Mouse (Mus musculus) midbrain, postnatal 0 days (tissue): ENCODE measurements around the gene Caskin1. TPM values are rescaled to one million over a fixed set of nuclear protein-coding genes. Genes with fewer than 3 reads are reported as not detected.

Experiments
- ATAC-seq: fragments of 200-750 bp; cut with Nextera tagmentation; 2 replicates; pipeline ENCODE4 v1.8.0; 2017; ENCODE audit warnings: moderate number of reproducible peaks, mild to moderate bottlenecking, moderate TSS enrichment, moderate library complexity; ENCODE audit not compliant: low FRiP score
- DNase-seq: peaks from one replicate; pipeline ENCODE4 v3.0.0-alpha.2; 2015; ENCODE audit warnings: low spot score
- H3K27ac ChIP-seq: fragments of 300-500 bp; sonication (generic); 2 replicates; pipeline ENCODE4 v1.5.1; 2014; ENCODE audit warnings: low read depth, mild to moderate bottlenecking, low read length, mixed read lengths
- H3K27me3 ChIP-seq: fragments of 300-500 bp; sonication (generic); 2 replicates; pipeline ENCODE4 v1.6.1; 2014; ENCODE audit warnings: low read length, control low read depth, mixed read lengths; ENCODE audit not compliant: insufficient read depth
- H3K36me3 ChIP-seq: fragments of 300-500 bp; sonication (generic); 2 replicates; pipeline ENCODE4 v1.6.1; 2014; ENCODE audit warnings: low read length, control low read depth, mixed read lengths; ENCODE audit not compliant: insufficient read depth
- H3K4me1 ChIP-seq: fragments of 300-500 bp; sonication (generic); 2 replicates; pipeline ENCODE4 v1.6.1; 2014; ENCODE audit warnings: mild to moderate bottlenecking, control low read depth, antibody characterized with exemption, low read length, mixed read lengths; ENCODE audit not compliant: insufficient read depth
- H3K4me2 ChIP-seq: fragments of 300-500 bp; sonication (generic); 2 replicates; pipeline ENCODE4 v1.6.1; 2014; ENCODE audit warnings: low read depth, mild to moderate bottlenecking, low read length, mixed read lengths; ENCODE audit not compliant: poor library complexity, severe bottlenecking
- H3K4me3 ChIP-seq: fragments of 300-500 bp; sonication (generic); 2 replicates; pipeline ENCODE4 v1.5.1; 2014; ENCODE audit warnings: low read depth, mild to moderate bottlenecking, low read length, moderate library complexity
- H3K9ac ChIP-seq: fragments of 300-500 bp; sonication (generic); replicated peaks from 2 replicates; pipeline ENCODE4 v1.6.1; 2014; ENCODE audit warnings: mild to moderate bottlenecking, low read length, moderate library complexity, mixed read lengths; ENCODE audit not compliant: poor library complexity, severe bottlenecking
- H3K9me3 ChIP-seq: fragments of 300-500 bp; sonication (generic); 2 replicates; pipeline ENCODE4 v1.6.1; 2016; ENCODE audit warnings: low read length, control low read depth
- CTCF ChIP-seq: IDR thresholded peaks from 2 replicates; pipeline ENCODE4 v1.5.1; 2016; ENCODE audit warnings: antibody characterized with exemption, mild to moderate bottlenecking
- WGBS: fragments of 180-500 bp; shearing (Covaris S2); extraction: QIAGEN DNeasy Blood & Tissue Kit; methylation state at CpG from one replicate; pipeline ENCODE4 v1.1.7; 2014; 5-methylcytosine and 5-hydroxymethylcytosine counted together
- polyA plus RNA-seq: library from polyadenylated mRNA; unstranded; fragments of >200 nt; fragmentation: Nextera tagmentation; extraction: Ambion mirVana; gene quantifications from 2 replicates; pipeline ENCODE4 v1.2.1, GENCODE M21; 2015
- total RNA-seq: library from RNA; depleted of rRNA; stranded (reverse); fragments of >200 nt; gene quantifications from 2 replicates; pipeline ENCODE4 v1.2.3, GENCODE M21; 2014

The Caskin1 gene
- total and polyA plus RNA-seq, 2 experiments from 2014 or later: 47.5 to 151 TPM

DNA sequence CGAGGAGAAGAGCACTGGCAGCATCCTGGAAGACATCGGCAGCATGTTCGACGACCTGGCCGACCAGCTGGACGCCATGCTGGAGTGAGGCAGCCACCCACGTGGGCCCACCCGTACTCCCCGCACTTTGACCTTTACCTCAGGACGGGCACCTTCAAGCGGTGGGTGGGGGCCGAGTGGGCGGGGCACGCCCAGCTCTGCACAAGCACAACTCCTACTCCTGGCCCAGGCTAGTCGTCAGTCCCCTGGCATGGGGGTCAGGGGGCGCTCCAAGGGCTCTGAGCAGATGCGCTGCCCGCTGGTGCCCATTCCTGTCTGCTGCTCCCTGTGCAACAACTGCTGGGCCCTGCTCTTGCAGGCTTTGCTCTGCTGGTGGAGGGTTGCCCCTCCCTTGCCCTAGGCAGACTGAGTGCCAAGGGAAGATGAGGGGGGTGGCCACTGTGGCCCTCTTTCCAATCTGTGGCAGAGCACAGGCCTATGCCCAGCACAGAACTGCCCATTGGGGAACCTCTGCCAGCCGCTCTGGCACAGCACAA is 18.8 kb downstream of the Caskin1 start:
- no peak for TF ChIP-seq CTCF
- Histone ChIP-seq H3K4me2 (no peak overlapping the region), H3K27me3 (no peaks in the 10 kb centered on the region), H3K9me3 (no peaks in the 10 kb centered on the region), H3K9ac (no peak overlapping the region), H3K36me3 (peaks cover 94% of the 10 kb centered on the region), H3K27ac (peak overlapping the region; percentile 65), H3K4me3 (no peak overlapping the region), H3K4me1 (no peaks in the 10 kb centered on the region)
- 44% methylated on average over 19 of the region's 19 CpGs for WGBS
- ATAC-seq: no peak
- DNase-seq: peak; percentile 15

DNA sequence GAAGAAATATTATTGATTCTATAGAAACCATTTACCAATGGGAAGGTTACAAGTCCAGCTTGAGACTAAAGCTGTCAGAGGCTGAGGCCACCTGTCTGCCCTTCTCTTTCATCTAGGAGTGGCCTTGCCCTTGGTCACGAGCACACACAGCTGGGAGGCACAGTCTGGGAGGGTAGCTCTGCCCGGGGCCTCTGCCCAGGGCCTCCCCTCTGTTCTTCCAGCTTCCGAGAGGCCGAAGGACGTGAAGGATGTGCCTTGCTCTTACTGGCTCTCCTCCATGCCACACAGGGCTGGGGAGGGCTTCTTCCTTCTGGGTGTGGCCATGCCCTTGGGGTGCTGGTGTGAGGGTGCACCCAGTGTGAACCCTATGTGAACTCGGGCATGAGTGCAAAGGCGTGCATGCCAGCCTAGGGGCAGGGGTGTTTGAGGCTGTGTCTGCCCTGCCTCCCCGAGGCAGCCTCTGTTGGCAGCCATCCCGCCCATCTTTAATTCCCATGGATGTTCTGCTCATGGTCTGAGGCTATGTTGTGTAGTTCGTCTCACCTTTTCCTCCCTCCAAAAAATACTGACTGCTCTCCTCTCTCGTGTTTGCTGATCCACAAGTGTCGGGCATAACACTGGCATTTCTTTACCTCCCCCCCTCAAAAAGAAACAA is 19.5 kb downstream of the Caskin1 start:
- no peaks in the 10 kb centered on the region for H3K4me1 ChIP-seq
- DNase-seq: no peak

DNA sequence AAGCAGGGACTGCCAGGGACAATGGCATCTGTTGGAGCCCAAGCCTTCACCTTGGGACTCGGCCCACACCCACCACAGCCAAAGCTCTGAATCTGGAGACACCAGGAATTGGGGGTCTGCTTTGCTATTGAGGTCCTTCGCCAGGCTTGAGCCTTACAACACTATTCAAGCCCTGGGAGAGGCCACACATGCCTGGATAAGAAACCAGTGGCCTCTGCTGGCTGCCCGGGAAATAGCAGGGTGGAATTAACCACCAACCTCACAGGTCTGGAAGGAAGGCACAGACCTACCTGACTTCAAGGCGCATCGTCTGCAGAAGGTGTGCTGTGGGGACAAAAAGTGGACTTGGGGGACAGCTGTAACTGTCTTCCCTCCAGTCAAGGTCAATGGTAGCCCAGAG is 25.2 kb downstream of the Caskin1 start:
- H3K4me1 ChIP-seq: no peaks in the 10 kb centered on the region
- no peak overlapping the region for H3K4me2 ChIP-seq
- H3K27ac ChIP-seq: no peak overlapping the region
- DNase-seq: peak; percentile 75
- no peaks in the 10 kb centered on the region for H3K27me3 ChIP-seq
- ATAC-seq: no peak
- TF ChIP-seq CTCF: peak; percentile 85
- WGBS: 49% methylated on average over 5 of the region's 5 CpGs
- no peak overlapping the region; the same call in 1 of the 2 replicates for H3K9ac ChIP-seq
- no peak overlapping the region for H3K4me3 ChIP-seq
- H3K9me3 ChIP-seq: no peaks in the 10 kb centered on the region
- H3K36me3 ChIP-seq: peaks cover 77% of the 10 kb centered on the region

More for the DNA sequence above, 19.5 kb downstream of the Caskin1 start:
- H3K36me3 ChIP-seq: peaks cover 87% of the 10 kb centered on the region
- H3K4me2 ChIP-seq: no peak overlapping the region
- H3K27ac ChIP-seq: no peak overlapping the region
- no peak for ATAC-seq
- TF ChIP-seq CTCF: no peak
- no peaks in the 10 kb centered on the region for H3K27me3 ChIP-seq
- no peak overlapping the region for H3K4me3 ChIP-seq
- WGBS: 76% methylated on average over 12 of the region's 12 CpGs
- no peaks in the 10 kb centered on the region for H3K9me3 ChIP-seq
- no peak overlapping the region for H3K9ac ChIP-seq

DNA sequence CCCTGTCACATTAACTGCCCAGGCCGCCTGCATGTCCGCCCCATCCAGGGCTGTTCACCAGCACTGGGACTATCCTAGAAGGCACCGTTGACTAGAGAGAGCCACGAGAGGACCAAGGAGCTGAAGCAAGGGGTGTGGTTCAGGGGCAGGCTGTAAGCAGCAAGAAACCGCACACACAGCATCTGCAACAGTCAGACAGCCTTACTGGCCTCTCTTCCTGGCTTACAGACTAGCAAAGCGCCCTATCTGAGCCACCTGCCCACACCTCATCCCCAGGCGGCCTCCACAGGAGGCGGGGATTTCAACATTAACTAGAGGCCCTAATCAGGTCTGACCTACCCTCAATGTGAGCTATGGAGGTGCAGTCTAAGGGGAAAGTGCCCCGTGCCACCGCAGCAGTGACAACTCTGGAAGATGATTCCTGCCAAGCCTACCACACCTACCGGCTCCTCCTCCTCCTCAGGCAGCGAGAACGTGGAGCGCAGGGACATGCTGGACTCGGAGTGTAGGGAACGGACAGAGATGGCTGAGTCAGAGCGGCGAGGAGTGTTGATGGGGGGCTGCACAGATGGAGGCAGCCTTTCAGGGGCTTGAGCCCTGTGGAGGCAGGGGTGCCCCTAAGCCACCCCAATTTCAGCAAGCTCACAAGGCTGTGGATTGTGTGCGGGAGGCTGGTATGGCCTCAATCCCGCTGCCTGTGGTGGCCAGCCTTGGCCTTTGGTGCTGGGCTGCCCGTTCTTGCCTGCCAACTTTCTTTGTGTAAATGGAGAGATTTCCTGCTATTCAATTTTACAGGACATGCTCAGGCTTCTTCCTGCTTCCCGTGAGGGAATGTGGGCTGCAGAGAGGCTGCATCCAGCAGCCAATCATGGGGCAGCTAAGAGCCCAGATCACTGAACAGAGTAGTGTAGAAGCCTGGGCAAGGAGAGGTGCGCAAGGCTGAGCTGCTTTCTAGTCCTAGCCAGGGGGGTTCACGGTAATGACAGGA is 26.2 kb downstream of the Caskin1 start:
- no peak for DNase-seq
- Histone ChIP-seq H3K4me1 (no peaks in the 10 kb centered on the region), H3K9ac (no peak overlapping the region), H3K27me3 (no peaks in the 10 kb centered on the region), H3K36me3 (peaks cover 77% of the 10 kb centered on the region), H3K4me3 (no peak overlapping the region), H3K9me3 (no peaks in the 10 kb centered on the region), H3K4me2 (no peak overlapping the region), H3K27ac (no peak overlapping the region)
- WGBS: 85% methylated on average over 23 of the region's 24 CpGs
- TF ChIP-seq CTCF: no peak
- no peak for ATAC-seq

DNA sequence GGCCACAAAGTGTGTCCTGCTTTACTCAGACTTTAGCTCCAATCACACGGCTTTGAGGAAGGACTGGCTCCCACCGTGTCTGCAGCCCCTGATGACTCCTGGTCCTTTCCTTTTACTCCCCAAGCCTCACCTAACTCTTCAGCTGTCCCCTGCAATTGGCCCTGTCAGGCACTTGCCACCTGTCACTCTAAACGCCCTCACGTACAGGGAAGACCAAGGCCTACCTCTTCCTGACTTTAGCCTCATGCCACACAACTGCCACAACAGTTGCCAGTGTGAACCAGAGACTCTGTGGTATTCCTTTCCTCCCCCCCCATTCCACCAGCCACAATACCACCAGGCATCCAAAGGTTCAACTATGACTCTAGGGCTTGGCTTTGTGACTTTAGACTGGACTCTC is 32.0 kb downstream of the Caskin1 start:
- WGBS: 94% methylated on average over 4 of the region's 4 CpGs
- DNase-seq (no peak), ATAC-seq (no peak)
- Histone ChIP-seq H3K4me1 (no peaks in the 10 kb centered on the region), H3K9me3 (no peaks in the 10 kb centered on the region), H3K36me3 (peaks cover 46% of the 10 kb centered on the region), H3K27ac (no peak overlapping the region), H3K4me3 (no peak overlapping the region), H3K9ac (no peak overlapping the region), H3K27me3 (no peaks in the 10 kb centered on the region), H3K4me2 (no peak overlapping the region)
- TF ChIP-seq CTCF: no peak
